Mouse (Mus musculus): ENCODE measurements at regions not wholly inside any gene's neighbourhood (a gene's known extent, or its start where the extent isn't known, plus 50 kb on each side); places are given as distances from the start of the nearest gene placed in this dataset.
"Not testable (repeated sequence)": the region's sequence is repeated elsewhere in the genome, so short reads cannot be mapped to it uniquely, and the experiment has no call there.

- DNase-seq (ENCODE audit: low spot score); H3K27ac ChIP-seq; H3K4me3 ChIP-seq; H3K9me3 ChIP-seq (replicated peaks); H3K4me1 ChIP-seq; H3K36me3 ChIP-seq; H3K27me3 ChIP-seq (ENCODE audit: low read depth, poor library complexity, severe bottlenecking): not testable (repeated sequence)
- WGBS = 66% methylated on average over 6 of the region's 6 CpGs
Measured at GRCm38 (mm10) chr6:133724627-133725026, 128.9 kb downstream of the Kap start.

GRCm38 (mm10) chr6:133706712-133707111 is 146.8 kb downstream of the Kap start:
- WGBS = 2% methylated on average over 8 of the region's 8 CpGs
- not testable (repeated sequence) for H3K4me1 ChIP-seq; H3K27me3 ChIP-seq (ENCODE audit: low read depth, poor library complexity, severe bottlenecking); H3K36me3 ChIP-seq; H3K27ac ChIP-seq; H3K4me3 ChIP-seq; H3K9me3 ChIP-seq (replicated peaks)
- DNase-seq (ENCODE audit: low spot score) = peak; percentile 40

- no peak overlapping the region for H3K4me3 ChIP-seq
- no peak for DNase-seq (ENCODE audit: low spot score)
- WGBS = 57% methylated on average over 2 of the region's 2 CpGs
- no peaks in the 10 kb centered on the region for H3K9me3 ChIP-seq (replicated peaks)
- no peak overlapping the region for H3K27ac ChIP-seq
- no peaks in the 10 kb centered on the region for H3K27me3 ChIP-seq (ENCODE audit: low read depth, poor library complexity, severe bottlenecking)
- no peaks in the 10 kb centered on the region for H3K36me3 ChIP-seq
- H3K4me1 ChIP-seq = no peaks in the 10 kb centered on the region
Measured at GRCm38 (mm10) chr6:133701625-133702024, 151.9 kb downstream of the Kap start.

Data from limb, embryonic 10.5 days (tissue).